In the genomic region with DNA sequence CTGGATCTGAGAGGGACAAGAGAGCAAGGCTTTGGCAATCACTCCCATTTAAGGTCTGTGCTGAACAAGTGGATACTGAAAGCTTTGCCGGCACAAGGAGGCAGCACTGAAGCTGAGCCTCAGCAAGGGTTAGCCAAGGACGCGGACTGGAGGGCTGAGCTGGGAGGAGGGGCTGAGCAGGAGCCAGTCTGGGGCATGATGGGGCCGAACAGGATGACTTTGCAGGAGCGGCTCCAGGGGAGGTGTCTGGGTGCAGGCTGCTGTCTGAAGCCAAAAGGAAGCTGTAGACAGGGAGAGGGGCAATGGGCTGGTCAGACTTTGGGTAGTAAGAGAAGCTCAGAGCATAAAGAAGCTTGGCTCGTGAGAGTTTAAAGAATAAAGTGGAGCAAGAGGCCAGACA, we compare ENCODE assay signal across 9 mouse cellular contexts. TPM values are rescaled to one million over a fixed set of nuclear protein-coding genes. Genes with fewer than 3 reads are reported as not detected.
DNase-seq lines count a peak whose midpoint lies in the region; ATAC-seq lines count a peak whose summit lies in the region.
"Had no signal": no experiment of that assay in that cellular context is flagged by ENCODE, and none has a peak within 500 bp of the region (broad histone marks: within the 10 kb centered on the region; RNA-seq: fewer than 3 reads in every experiment).

No protein-coding gene starts in this region.

- H3K27me3 ChIP-seq in hindbrain, embryonic 14.5 days (ENCODE audit: control insufficient read depth, insufficient read depth, low read length): no peaks in the 10 kb centered on the region
- H3K27me3 ChIP-seq: midbrain, embryonic 12.5 days had no signal

- no peak overlapping the region for H3K4me3 ChIP-seq in hindbrain, embryonic 14.5 days (replicated peaks; ENCODE audit: low read length)
- H3K4me3 ChIP-seq: midbrain, embryonic 12.5 days had no signal

- ATAC-seq in hindbrain, embryonic 14.5 days (ENCODE audit: low FRiP score): peak; percentile 60; the same call in 1 of the 2 replicates

- 9% methylated on average over 6 of the region's 6 CpGs for WGBS in hindbrain, embryonic 14.5 days

- H3K27ac ChIP-seq in hindbrain, embryonic 14.5 days: no peak overlapping the region
- H3K27ac ChIP-seq: midbrain, embryonic 12.5 days had no signal

- H3K4me2 ChIP-seq in hindbrain, embryonic 14.5 days (replicated peaks): no peak overlapping the region
- H3K4me2 ChIP-seq: midbrain, embryonic 12.5 days had no signal

- DNase-seq in layer of hippocampus, adult 11-12 months (ENCODE audit: low spot score): peak; percentile 27
- DNase-seq in layer of hippocampus, adult 9-10 months (ENCODE audit: low spot score): no peak
- peak; percentile 68 to 75 for DNase-seq in cerebellum, postnatal 14 days
- peak; percentile 12 to 20 for DNase-seq in frontal cortex, postnatal 36 days (ENCODE audit: low spot score in 2 of 2)
- no peak for DNase-seq in hindbrain, embryonic 14.5 days (ENCODE audit: low spot score)
- DNase-seq in left cerebral cortex, postnatal 36 days (ENCODE audit: low spot score in 2 of 2): peak; percentile 12 to 23
- DNase-seq in mesoderm, embryonic 11.5 days (ENCODE audit: low read depth, low spot score): peak; percentile 44
- DNase-seq in thymus, adult 18-20 months: peak; percentile 32 to 34

- H3K36me3 ChIP-seq in hindbrain, embryonic 14.5 days (replicated peaks; ENCODE audit: control insufficient read depth, insufficient read depth): no peaks in the 10 kb centered on the region
- H3K36me3 ChIP-seq: midbrain, embryonic 12.5 days had no signal

- H3K9ac ChIP-seq in hindbrain, embryonic 14.5 days: no peak overlapping the region
- H3K9ac ChIP-seq: midbrain, embryonic 12.5 days had no signal

- H3K4me1 ChIP-seq in hindbrain, embryonic 14.5 days (replicated peaks; ENCODE audit: control insufficient read depth, insufficient read depth, low read length): no peaks in the 10 kb centered on the region
- H3K4me1 ChIP-seq: midbrain, embryonic 12.5 days had no signal

- intact Hi-C loops in left cerebral cortex, postnatal 36 days (cut with DNase I): no loop called here

- H3K9me3 ChIP-seq in hindbrain, embryonic 14.5 days (ENCODE audit: control insufficient read depth, low read length): no peaks in the 10 kb centered on the region
- H3K9me3 ChIP-seq: midbrain, embryonic 12.5 days had no signal

RNA-seq across cellular contexts. Expression of a gene that starts 48.2 kb away (rescaled TPM):
- 0.52 and 0.82 TPM in 2 replicates for polyA plus RNA-seq in hindbrain, embryonic 14.5 days (2014; fragmentation: Nextera tagmentation; extraction: Ambion mirVana)
- total RNA-seq in left cerebral cortex, postnatal 36 days (2021): not detected

RNA-seq across cellular contexts. Expression of a gene that starts 51.3 kb away (rescaled TPM):
- polyA plus RNA-seq in hindbrain, embryonic 14.5 days (2014; fragmentation: Nextera tagmentation; extraction: Ambion mirVana): 2.7 and 2.9 TPM in 2 replicates
- total RNA-seq in left cerebral cortex, postnatal 36 days (2021): 100 to 1,000 TPM; 138 to 141 TPM

Comparison
In these comparisons a context has a peak if more than half of its experiments do, and no peak if none do; other contexts are left out.
1. DNase-seq: peak in layer of hippocampus, adult 11-12 months (single experiment), cerebellum, postnatal 14 days (2 of 2), frontal cortex, postnatal 36 days (2 of 2), left cerebral cortex, postnatal 36 days (2 of 2), mesoderm, embryonic 11.5 days (single experiment) and thymus, adult 18-20 months (2 of 2); none in layer of hippocampus, adult 9-10 months (single experiment) and hindbrain, embryonic 14.5 days (single experiment).